Mouse (Mus musculus) kidney, postnatal 0 days (tissue): ENCODE results near the gene Wdr66. TPM values are rescaled to one million over a fixed set of nuclear protein-coding genes. Genes with fewer than 3 reads are reported as not detected.

ENCODE experiments used
- ATAC-seq: fragments of 200-750 bp; cut with Nextera tagmentation; replicated peaks from 2 replicates; pipeline ENCODE4 v1.8.0; 2017; ENCODE audit warnings: low read depth, moderate number of reproducible peaks, moderate TSS enrichment, moderate library complexity; ENCODE audit not compliant: low FRiP score
- DNase-seq: peaks from one replicate; pipeline ENCODE4 v3.0.0-alpha.2; 2016; ENCODE audit warnings: low spot score
- H3K27ac ChIP-seq: fragments of 300-500 bp; sonication (generic); 2 replicates; pipeline ENCODE4 v1.5.1; 2014; ENCODE audit warnings: mild to moderate bottlenecking
- H3K27me3 ChIP-seq: fragments of 300-500 bp; sonication (generic); 2 replicates; pipeline ENCODE4 v1.6.1; 2014; ENCODE audit warnings: low read length, mixed read lengths; ENCODE audit not compliant: insufficient read depth
- H3K36me3 ChIP-seq: fragments of 300-500 bp; sonication (generic); 2 replicates; pipeline ENCODE4 v1.6.1; 2014; ENCODE audit warnings: low read length, mixed read lengths; ENCODE audit not compliant: insufficient read depth
- H3K4me1 ChIP-seq: fragments of 300-500 bp; sonication (generic); replicated peaks from 2 replicates; pipeline ENCODE4 v1.6.1; 2014; ENCODE audit warnings: antibody characterized with exemption, low read length, mixed read lengths; ENCODE audit not compliant: insufficient read depth
- H3K4me2 ChIP-seq: fragments of 300-500 bp; sonication (generic); 2 replicates; pipeline ENCODE4 v1.6.1; 2014; ENCODE audit warnings: mild to moderate bottlenecking, low read length, moderate library complexity, mixed read lengths
- H3K4me3 ChIP-seq: fragments of 300-500 bp; sonication (generic); replicated peaks from 2 replicates; pipeline ENCODE4 v1.5.1; 2014; ENCODE audit warnings: low read depth, low read length
- H3K9ac ChIP-seq: fragments of 300-500 bp; sonication (generic); 2 replicates; pipeline ENCODE4 v1.6.1; 2014; ENCODE audit warnings: low read depth, low read length
- H3K9me3 ChIP-seq: fragments of 300-500 bp; sonication (generic); replicated peaks from 2 replicates; pipeline ENCODE4 v1.6.1; 2016; ENCODE audit warnings: low read length, inconsistent platforms, mixed read lengths
- CTCF ChIP-seq: IDR thresholded peaks from 2 replicates; pipeline ENCODE4 v1.5.1; 2016; ENCODE audit warnings: antibody characterized with exemption, low read depth, mild to moderate bottlenecking, moderate library complexity
- WGBS: fragments of 180-500 bp; shearing (Covaris S2); extraction: QIAGEN DNeasy Blood & Tissue Kit; methylation state at CpG from one replicate; pipeline ENCODE4 v1.1.7; 2014; 5-methylcytosine and 5-hydroxymethylcytosine counted together
- polyA plus RNA-seq: library from polyadenylated mRNA; unstranded; fragments of >200 nt; fragmentation: Nextera tagmentation; extraction: Ambion mirVana; gene quantifications from 2 replicates; pipeline ENCODE4 v1.2.1, GENCODE M21; 2015

The Wdr66 gene
- polyA plus RNA-seq, 1 experiment from 2014 or later: 1.6 TPM

DNA sequence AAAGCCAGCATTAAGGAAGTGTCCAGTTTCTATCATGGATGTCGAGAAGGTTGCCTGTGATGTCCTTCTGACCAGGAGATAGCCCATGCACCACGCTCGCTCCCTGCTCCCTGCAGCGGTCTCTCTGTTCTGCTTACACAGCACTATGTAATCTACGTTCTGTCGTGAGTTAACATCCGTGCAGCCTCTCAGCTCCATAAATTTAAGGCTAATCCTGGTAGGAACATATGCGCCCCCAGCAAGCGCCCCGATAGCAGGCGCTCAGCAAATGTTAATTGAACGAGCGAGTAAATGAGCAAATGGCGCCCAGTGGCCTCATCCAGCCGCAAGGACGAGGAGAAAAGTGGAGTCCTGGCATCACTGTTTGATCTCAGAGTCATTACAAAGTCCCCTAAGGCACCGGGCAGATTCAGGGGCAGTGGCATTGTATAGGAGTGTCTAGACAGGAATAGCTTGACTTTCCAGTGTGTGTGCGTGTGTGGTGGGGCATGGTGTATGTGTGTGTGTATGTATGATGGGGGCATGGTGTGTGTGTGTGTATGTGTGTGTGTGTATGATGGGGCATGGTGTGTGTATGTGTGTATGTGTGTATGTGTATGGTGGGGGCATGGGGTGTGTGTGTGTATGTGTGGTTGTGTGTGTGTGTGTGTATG, 55.9 kb downstream of the Wdr66 start:
- H3K4me3 ChIP-seq: no peak overlapping the region
- no peak overlapping the region for H3K27ac ChIP-seq
- no peaks in the 10 kb centered on the region for H3K9me3 ChIP-seq
- H3K36me3 ChIP-seq: no peaks in the 10 kb centered on the region
- H3K4me2 ChIP-seq: no peak overlapping the region
- DNase-seq (no peak), ATAC-seq (no peak)
- no peak for TF ChIP-seq CTCF
- H3K9ac ChIP-seq: no peak overlapping the region
- no peaks in the 10 kb centered on the region for H3K4me1 ChIP-seq
- no peaks in the 10 kb centered on the region for H3K27me3 ChIP-seq
- WGBS: 54% methylated on average over 18 of the region's 18 CpGs

DNA sequence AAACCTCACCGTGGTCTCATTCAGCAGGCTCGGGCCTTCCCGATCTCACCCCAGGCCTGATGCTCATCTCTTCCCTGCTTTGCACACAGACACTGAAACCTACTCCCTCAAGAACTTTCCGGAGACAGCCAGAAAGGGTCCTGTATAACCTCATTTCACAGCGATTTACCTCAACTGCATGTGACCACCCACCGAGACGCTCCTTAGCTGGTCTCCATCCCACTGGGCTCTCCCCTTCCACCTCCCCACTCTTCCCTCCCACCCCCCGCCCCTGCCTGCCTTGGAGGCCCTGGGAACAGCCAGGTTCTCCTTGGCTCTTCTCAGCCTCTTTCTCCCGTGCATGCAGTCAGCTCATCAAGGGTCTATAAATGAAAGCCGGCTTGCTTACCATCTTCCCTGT, 57.9 kb downstream of the Wdr66 start:
- DNase-seq (no peak), ATAC-seq (no peak)
- WGBS: 23% methylated on average over 10 of the region's 10 CpGs
- no peak for TF ChIP-seq CTCF
- no peaks in the 10 kb centered on the region for H3K9me3 ChIP-seq
- no peak overlapping the region for H3K9ac ChIP-seq
- H3K4me3 ChIP-seq: no peak overlapping the region
- no peak overlapping the region for H3K4me2 ChIP-seq
- no peak overlapping the region for H3K27ac ChIP-seq
- H3K4me1 ChIP-seq: no peaks in the 10 kb centered on the region
- H3K36me3 ChIP-seq: no peaks in the 10 kb centered on the region
- no peaks in the 10 kb centered on the region for H3K27me3 ChIP-seq

GRCm38 (mm10) chr5:123310221-123310620, 58.3 kb downstream of the Wdr66 start:
- no peak overlapping the region for H3K4me3 ChIP-seq
- no peaks in the 10 kb centered on the region for H3K36me3 ChIP-seq
- no peak overlapping the region for H3K4me2 ChIP-seq
- no peaks in the 10 kb centered on the region for H3K9me3 ChIP-seq
- DNase-seq (no peak), ATAC-seq (no peak)
- H3K4me1 ChIP-seq: no peaks in the 10 kb centered on the region
- WGBS: 46% methylated on average over 7 of the region's 7 CpGs
- H3K27ac ChIP-seq: no peak overlapping the region
- no peaks in the 10 kb centered on the region for H3K27me3 ChIP-seq
- TF ChIP-seq CTCF: no peak
- H3K9ac ChIP-seq: no peak overlapping the region

DNA sequence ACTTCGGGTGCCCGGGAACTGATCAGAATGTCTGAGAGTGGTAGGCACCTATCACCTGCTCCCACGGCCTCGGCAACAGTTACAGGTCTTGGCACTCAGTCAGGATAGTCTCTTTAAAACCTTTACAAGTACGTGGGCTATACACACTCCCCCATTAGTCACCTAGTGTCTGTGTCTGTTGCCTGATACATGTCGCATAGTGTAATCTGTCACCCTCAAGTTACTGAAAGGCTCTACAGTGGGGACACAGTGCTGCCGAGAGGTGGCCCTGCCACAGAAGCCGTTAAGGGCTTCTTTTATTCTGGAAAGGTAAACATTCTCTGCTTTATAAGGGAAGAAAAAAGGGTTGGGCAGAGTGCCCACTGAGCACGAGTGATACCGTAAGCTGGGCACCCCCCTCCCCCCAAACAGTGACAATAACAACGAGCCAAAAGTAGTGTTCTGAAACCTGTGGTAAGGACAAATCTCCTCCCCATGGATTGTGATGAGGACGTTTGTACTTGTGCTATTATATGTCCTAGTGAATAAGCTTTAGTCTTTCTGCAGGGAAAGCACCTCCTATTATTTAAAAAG, 61.2 kb downstream of the Wdr66 start:
- H3K36me3 ChIP-seq: no peaks in the 10 kb centered on the region
- no peak overlapping the region for H3K27ac ChIP-seq
- WGBS: 52% methylated on average over 12 of the region's 12 CpGs
- H3K9me3 ChIP-seq: no peaks in the 10 kb centered on the region
- ATAC-seq: no peak
- no peak overlapping the region for H3K9ac ChIP-seq
- TF ChIP-seq CTCF: no peak
- H3K4me1 ChIP-seq: 0 out of 2 replicates have a peak, but pooled peaks cover 2% of the 10 kb centered on the region
- H3K4me3 ChIP-seq: no peak overlapping the region
- DNase-seq: no peak
- H3K27me3 ChIP-seq: no peaks in the 10 kb centered on the region
- H3K4me2 ChIP-seq: no peak overlapping the region

DNA sequence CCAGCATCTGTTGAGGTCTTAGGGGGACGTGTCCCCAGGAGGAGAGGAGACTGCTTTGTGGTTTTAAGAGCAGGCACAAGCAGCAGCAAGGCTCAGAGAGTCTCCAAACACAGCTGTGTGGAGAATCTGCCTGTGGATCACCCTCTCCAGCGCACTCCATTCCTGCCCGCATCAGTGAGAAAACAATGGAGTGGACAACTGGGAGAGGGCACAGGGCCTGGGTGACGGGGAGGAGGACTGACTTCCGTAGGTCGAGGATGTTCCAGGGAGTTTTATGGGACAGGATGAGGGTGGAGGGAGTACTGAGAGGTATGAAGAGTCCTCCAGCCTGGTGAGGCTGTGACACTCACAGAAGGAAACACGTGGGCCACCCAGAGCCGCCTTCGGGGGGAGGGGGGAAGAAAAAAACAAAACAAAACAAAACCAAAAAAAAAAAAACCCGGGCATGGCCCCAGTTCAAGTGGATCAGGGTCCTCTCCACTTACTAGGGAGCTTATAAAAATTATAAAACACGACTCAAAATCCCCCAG, 62.0 kb downstream of the Wdr66 start:
- H3K27me3 ChIP-seq: no peaks in the 10 kb centered on the region
- H3K9me3 ChIP-seq: no peaks in the 10 kb centered on the region
- H3K4me1 ChIP-seq: 0 out of 2 replicates have a peak, but pooled peaks cover 6% of the 10 kb centered on the region
- 38% methylated on average over 11 of the region's 11 CpGs for WGBS
- H3K4me2 ChIP-seq: no peak overlapping the region
- H3K36me3 ChIP-seq: no peaks in the 10 kb centered on the region
- no peak overlapping the region for H3K4me3 ChIP-seq
- no peak overlapping the region for H3K27ac ChIP-seq
- H3K9ac ChIP-seq: no peak overlapping the region
- TF ChIP-seq CTCF: no peak
- ATAC-seq (no peak), DNase-seq (no peak)

DNA sequence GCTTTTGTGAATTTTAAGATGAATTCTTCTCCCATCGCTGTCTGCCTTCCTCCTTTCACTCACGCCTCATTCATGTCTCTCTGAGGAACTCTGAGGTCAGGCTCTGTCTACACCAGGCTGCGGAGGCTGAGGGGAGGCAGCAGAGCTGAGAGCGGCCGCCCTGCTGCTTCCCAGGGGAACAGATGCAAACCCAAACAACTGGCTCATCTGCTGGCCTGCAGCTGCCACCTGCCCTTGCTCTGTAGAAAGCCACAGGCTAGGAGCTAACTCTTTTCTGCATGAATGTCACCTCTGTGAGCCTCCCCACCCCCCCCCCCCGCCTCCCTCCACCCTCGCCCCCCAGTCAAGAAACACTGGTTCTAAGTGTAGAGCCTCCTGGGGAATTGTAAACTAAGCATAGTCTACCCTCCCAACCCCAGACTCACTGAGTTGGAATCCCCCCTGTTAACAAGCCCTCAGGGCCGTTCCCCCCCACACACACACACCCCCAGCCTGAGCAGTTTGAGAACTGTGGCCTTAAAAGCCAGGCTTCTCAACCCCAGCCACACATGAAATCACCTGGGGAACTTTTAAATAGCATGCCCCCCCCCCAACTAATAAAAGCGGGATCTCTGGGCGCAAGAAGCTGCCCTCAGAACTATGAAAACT, 63.4 kb downstream of the Wdr66 start:
- Histone ChIP-seq H3K27me3 (no peaks in the 10 kb centered on the region), H3K27ac (no peak overlapping the region), H3K4me3 (no peak overlapping the region), H3K4me1 (0 out of 2 replicates have a peak, but pooled peaks cover 6% of the 10 kb centered on the region), H3K9me3 (no peaks in the 10 kb centered on the region), H3K9ac (no peak overlapping the region), H3K36me3 (no peaks in the 10 kb centered on the region), H3K4me2 (no peak overlapping the region)
- 54% methylated on average over 8 of the region's 10 CpGs for WGBS
- DNase-seq (no peak), ATAC-seq (no peak)
- TF ChIP-seq CTCF: no peak
